Mouse (Mus musculus): ENCODE measurements around the gene Col2a1. TPM values are rescaled to one million over a fixed set of nuclear protein-coding genes. Genes with fewer than 3 reads are reported as not detected.

The Col2a1 gene
- polyA plus RNA-seq, 1 experiment, result 0.05 TPM

GRCm38 (mm10) chr15:97991285-97991895, 13.1 kb downstream of the Col2a1 start:
- TF ChIP-seq GATA1 (IDR thresholded peaks at IDR 0.05; ENCODE audit: low read length), result no peak

DNA sequence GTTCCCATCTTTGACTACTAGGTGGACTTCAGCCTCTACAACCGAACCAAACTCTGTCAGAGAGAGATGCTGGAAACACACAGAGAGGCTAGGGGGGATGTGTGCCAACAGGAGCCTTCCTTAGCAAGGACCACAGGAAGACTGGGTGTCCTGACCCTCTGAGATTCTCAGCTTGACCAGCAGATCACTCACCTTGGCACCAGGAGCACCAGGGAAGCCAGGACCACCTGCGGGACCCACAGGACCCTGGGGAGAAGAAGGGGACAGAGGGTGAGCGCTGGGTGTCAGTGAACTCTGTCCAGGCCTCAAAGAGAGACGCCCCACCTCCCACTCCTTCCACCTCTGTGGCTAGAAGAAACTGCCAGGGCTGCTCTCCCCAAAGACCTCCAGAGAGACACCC, 13.8 kb downstream of the Col2a1 start:
- TF ChIP-seq GATA1 (IDR thresholded peaks at IDR 0.05; ENCODE audit: low read length), result no peak

GRCm38 (mm10) chr15:97990124-97990523, 14.4 kb downstream of the Col2a1 start:
- TF ChIP-seq GATA1 (IDR thresholded peaks at IDR 0.05; ENCODE audit: low read length), result no peak

- no peak for TF ChIP-seq GATA1 (IDR thresholded peaks at IDR 0.05; ENCODE audit: low read length)
Measured at GRCm38 (mm10) chr15:97989544-97989943, 15.0 kb downstream of the Col2a1 start.

- TF ChIP-seq GATA1 (IDR thresholded peaks at IDR 0.05; ENCODE audit: low read length), result no peak
Measured at GRCm38 (mm10) chr15:97981560-97981959, 22.9 kb downstream of the Col2a1 start.

- TF ChIP-seq GATA1 (IDR thresholded peaks at IDR 0.05; ENCODE audit: low read length), result no peak
Measured at GRCm38 (mm10) chr15:97973248-97974005, 31.1 kb downstream of the Col2a1 start.

DNA sequence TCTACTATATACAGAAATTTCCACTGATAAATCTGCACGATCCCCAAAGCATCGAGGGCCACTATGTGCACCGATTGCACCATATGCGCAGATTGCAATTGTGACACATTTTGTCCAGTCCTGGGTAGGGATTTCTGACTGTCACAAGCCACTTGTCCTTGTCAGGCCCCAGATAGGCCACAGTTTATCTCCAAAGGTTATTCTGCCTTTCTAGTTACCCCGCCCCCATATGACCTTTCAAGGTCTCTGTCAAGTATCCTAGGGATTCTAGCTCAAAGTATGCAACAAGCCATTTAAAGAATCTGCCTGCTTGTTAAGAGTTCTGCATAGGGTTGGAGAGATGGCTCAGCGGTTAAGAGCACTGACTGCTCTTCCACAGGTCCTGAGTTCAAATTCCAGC, 31.9 kb downstream of the Col2a1 start:
- no peak for TF ChIP-seq GATA1 (IDR thresholded peaks at IDR 0.05; ENCODE audit: low read length)

- no peak for TF ChIP-seq GATA1 (IDR thresholded peaks at IDR 0.05; ENCODE audit: low read length)
Measured at GRCm38 (mm10) chr15:97970299-97970698, 34.2 kb downstream of the Col2a1 start.

DNA sequence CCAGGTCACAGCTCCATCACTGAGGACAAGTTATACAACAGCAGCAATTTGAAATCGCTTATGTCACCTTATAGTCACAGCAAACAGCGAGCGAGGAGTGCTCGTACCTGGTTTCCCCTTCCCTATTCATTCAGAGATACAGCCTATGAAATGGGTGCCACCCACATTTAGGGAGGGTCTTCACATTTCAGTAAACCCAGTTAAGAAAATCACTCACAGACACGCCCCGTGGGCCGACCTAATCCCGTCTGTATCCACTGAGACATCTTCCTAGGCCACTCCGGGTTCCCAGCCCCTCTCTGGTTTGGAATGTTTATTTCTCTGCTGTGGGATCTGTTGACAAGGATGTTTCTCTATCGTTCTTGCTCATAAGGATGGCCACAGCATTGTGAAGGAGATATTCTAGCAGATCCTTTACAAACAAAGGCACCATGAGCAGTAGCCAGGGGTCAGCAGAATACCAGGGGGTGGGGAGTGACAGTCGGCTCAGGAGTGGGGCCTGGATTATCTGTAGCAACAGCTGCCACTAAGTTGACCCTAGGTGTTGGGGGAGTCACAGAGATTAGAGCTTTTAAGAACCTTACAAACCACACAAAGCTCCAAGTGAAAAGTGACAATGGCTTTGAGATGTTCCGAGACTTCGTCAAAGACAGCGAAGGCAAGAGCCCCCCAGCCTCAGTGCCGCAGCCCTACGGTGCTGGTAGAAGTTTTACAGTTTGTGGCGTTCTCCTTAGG, 39.0 kb downstream of the Col2a1 start:
- TF ChIP-seq GATA1 (IDR thresholded peaks at IDR 0.05; ENCODE audit: low read length), result no peak

DNA sequence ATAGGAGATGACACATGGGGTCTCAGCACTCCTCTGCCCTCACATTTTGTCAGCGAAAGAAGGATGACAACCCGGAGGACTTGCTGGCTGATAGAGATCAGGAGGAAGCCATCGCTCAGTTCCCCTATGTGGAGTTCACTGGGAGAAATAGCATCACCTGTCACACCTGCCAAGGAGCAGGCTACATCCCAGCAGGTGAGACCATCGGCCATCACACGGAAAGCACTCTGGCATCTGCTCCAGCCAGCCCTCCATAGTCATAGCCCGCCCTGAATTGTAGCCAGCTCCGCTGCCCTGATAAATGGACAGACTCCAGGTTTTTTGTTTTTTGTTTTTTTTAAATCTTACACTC, 39.7 kb downstream of the Col2a1 start:
- no peak for TF ChIP-seq GATA1 (IDR thresholded peaks at IDR 0.05; ENCODE audit: low read length)

DNA sequence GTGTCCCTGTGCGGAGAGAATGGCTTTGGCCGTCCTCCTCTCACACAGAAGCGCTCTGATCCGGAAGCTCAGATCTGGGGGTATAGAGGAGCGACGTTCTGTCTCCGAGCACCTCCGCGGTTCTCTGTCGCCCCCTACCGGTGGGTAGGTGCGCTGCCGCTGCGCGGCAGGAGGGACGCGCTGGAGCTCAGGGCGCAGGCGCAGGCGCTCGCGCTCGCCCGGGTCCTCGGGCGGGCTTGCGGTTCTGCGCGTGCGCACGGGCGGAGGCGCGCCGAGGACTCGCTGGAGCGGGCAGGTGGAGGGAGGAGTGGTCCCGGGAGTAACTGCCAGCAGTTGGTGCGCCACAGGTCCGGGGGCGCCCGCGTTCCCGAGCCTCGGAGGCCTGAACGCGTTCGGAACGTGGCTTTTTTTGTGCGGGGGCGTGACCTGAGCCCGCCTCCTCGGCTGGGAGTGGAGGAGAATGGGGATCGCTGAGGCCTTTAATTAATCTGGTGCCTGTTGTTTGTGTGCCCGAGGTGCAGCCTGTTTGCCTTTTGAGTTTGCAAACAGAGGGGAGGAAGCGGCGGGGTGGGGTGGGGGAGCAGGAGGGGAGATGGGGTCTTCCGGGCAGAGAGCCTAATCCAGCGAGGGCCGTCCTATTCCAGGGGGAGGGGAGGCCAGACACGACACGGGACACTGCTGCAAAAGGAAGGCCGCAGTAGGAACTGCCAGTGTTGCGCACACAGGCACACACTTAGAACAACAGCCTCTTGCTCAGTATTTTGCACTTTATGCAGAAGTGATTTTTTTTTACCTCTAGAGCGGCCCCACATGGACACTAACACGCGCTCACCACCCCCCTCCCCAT, 40.3 kb downstream of the Col2a1 start, which contains the start of gene Tmem106c:
TSS of gene Tmem106c (plus strand) at position 212 of the 847 bp plus-strand sequence.
- TF ChIP-seq GATA1 (IDR thresholded peaks at IDR 0.05; ENCODE audit: low read length), result no peak

GRCm38 (mm10) chr15:97963329-97963988, 41.0 kb downstream of the Col2a1 start:
- TF ChIP-seq GATA1 (IDR thresholded peaks at IDR 0.05; ENCODE audit: low read length), result no peak

- no peak for TF ChIP-seq GATA1 (IDR thresholded peaks at IDR 0.05; ENCODE audit: low read length)
Measured at GRCm38 (mm10) chr15:97956416-97956815, 48.1 kb downstream of the Col2a1 start.

- no peak for TF ChIP-seq GATA1 (IDR thresholded peaks at IDR 0.05; ENCODE audit: low read length)
Measured at GRCm38 (mm10) chr15:97955742-97956141, 48.8 kb downstream of the Col2a1 start.

GRCm38 (mm10) chr15:97955286-97955685, 49.2 kb downstream of the Col2a1 start:
- no peak for TF ChIP-seq GATA1 (IDR thresholded peaks at IDR 0.05; ENCODE audit: low read length)

All from G1E-ER4 (cell line).